Mouse (Mus musculus) lung, postnatal 0 days (tissue): Measurements from ENCODE around the gene Bcl2.

ENCODE experiments used
- CTCF ChIP-seq: IDR thresholded peaks from 2 replicates; pipeline ENCODE4 v1.5.1; 2016; ENCODE audit warnings: antibody characterized with exemption, mild to moderate bottlenecking
- EP300 ChIP-seq: IDR thresholded peaks from 2 replicates; pipeline ENCODE4 v1.6.1; 2016; ENCODE audit warnings: antibody characterized with exemption, mild to moderate bottlenecking, control low read depth

GRCm38 (mm10) chr1:106544817-106545612, 169.1 kb downstream of the Bcl2 start:
- TF ChIP-seq CTCF (peak; percentile 66), EP300 (no peak)
